Mouse (Mus musculus) small intestine, adult 2 months (tissue): Measurements from ENCODE around the gene Zdhhc4. TPM values are rescaled to one million over a fixed set of nuclear protein-coding genes. Genes with fewer than 3 reads are reported as not detected.

ENCODE experiments used
- H3K27ac ChIP-seq: fragments of 200-500 bp; 2 replicates; pipeline ENCODE4 v1.5.1; 2012; ENCODE audit warnings: low read depth, low read length, control low read depth, inconsistent platforms; ENCODE audit not compliant: insufficient read depth
- H3K27me3 ChIP-seq: fragments of 200-500 bp; 2 replicates; pipeline ENCODE4 v1.6.1; 2012; ENCODE audit warnings: mild to moderate bottlenecking, moderate library complexity, low read length, inconsistent platforms; ENCODE audit not compliant: control insufficient read depth, insufficient read depth
- H3K36me3 ChIP-seq: fragments of 200-500 bp; 2 replicates; pipeline ENCODE4 v1.6.1; 2012; ENCODE audit warnings: mild to moderate bottlenecking, low read length, control low read depth, inconsistent platforms; ENCODE audit not compliant: control insufficient read depth, insufficient read depth
- H3K4me1 ChIP-seq: fragments of 200-500 bp; 2 replicates; pipeline ENCODE4 v1.6.1; 2012; ENCODE audit warnings: low read length, inconsistent platforms, mixed read lengths; ENCODE audit not compliant: control insufficient read depth, insufficient read depth, insufficient read length
- H3K4me3 ChIP-seq: fragments of 200-500 bp; 2 replicates; pipeline ENCODE4 v1.5.1; 2012; ENCODE audit warnings: low read depth, mild to moderate bottlenecking, control low read depth, inconsistent platforms, low read length, moderate library complexity
- CTCF ChIP-seq: fragments of 200-500 bp; IDR thresholded peaks from 2 replicates; pipeline ENCODE4 v1.5.1; 2012; ENCODE audit warnings: low read depth, mild to moderate bottlenecking, control low read depth, inconsistent platforms, low read length, moderate library complexity, mixed read lengths; ENCODE audit not compliant: insufficient replicate concordance, insufficient read length; ENCODE audit errors: extremely low read depth
- POLR2A ChIP-seq: fragments of 200-500 bp; IDR thresholded peaks from 2 replicates; pipeline ENCODE4 v1.6.1; 2012; ENCODE audit warnings: low read depth, mild to moderate bottlenecking, control low read depth, inconsistent platforms, low read length, moderate library complexity
- WGBS: fragments of 180-500 bp; shearing (Covaris S2); methylation state at CpG from one replicate; pipeline ENCODE4 v1.1.7; 2018; 5-methylcytosine and 5-hydroxymethylcytosine counted together
- polyA plus RNA-seq: library from polyadenylated mRNA; depleted of rRNA; stranded (reverse); fragments of >200 nt; gene quantifications from 2 replicates; pipeline ENCODE4 v1.2.3, GENCODE M21; 2012; rRNA removed

Zdhhc4 gene
- polyA plus RNA-seq, result 24.4 and 44.6 TPM in 2 replicates

GRCm38 (mm10) chr5:143328690-143329495, at the start of gene Zdhhc4:
Gene Zdhhc4 (minus strand): TSS chr5:143329256.
- Histone ChIP-seq H3K27ac (peak within 1 kb of the TSS; percentile 17), H3K36me3 (peaks cover 24% of the 10 kb centered on the region), H3K4me3 (peak within 1 kb of the TSS; percentile 76), H3K4me1 (peaks cover 2% of the 10 kb centered on the region; the same call in 1 of the 2 replicates), H3K27me3 (no peaks in the 10 kb centered on the region)
- no peak for TF ChIP-seq CTCF
- TF ChIP-seq POLR2A, result peak; percentile 63; the same call in 1 of the 2 replicates
- under 1% methylated on average over 57 of the region's 57 CpGs for WGBS

GRCm38 (mm10) chr5:143376156-143376555, 47.1 kb upstream of the Zdhhc4 start:
- Histone ChIP-seq H3K4me3 (no peak overlapping the region), H3K27me3 (peaks cover 7% of the 10 kb centered on the region; the same call in 1 of the 2 replicates), H3K4me1 (no peaks in the 10 kb centered on the region; the same call in 1 of the 2 replicates), H3K36me3 (no peaks in the 10 kb centered on the region), H3K27ac (no peak overlapping the region)
- TF ChIP-seq CTCF (peak; percentile 28; the same call in 1 of the 2 replicates), POLR2A (no peak)
- 84% methylated on average over 4 of the region's 4 CpGs for WGBS

GRCm38 (mm10) chr5:143375242-143375641, 46.2 kb upstream of the Zdhhc4 start:
- Histone ChIP-seq H3K27me3 (peaks cover 11% of the 10 kb centered on the region; the same call in 1 of the 2 replicates), H3K36me3 (no peaks in the 10 kb centered on the region), H3K4me3 (peak overlapping the region; percentile 40), H3K27ac (no peak overlapping the region), H3K4me1 (no peaks in the 10 kb centered on the region; the same call in 1 of the 2 replicates)
- TF ChIP-seq CTCF (peak; percentile 85), POLR2A (no peak)
- WGBS, result 5% methylated on average over 21 of the region's 21 CpGs

GRCm38 (mm10) chr5:143372818-143373217, 43.8 kb upstream of the Zdhhc4 start:
- Histone ChIP-seq H3K4me3 (peak overlapping the region; percentile 43), H3K36me3 (no peaks in the 10 kb centered on the region), H3K27me3 (peaks cover 26% of the 10 kb centered on the region), H3K4me1 (no peaks in the 10 kb centered on the region; the same call in 1 of the 2 replicates), H3K27ac (no peak overlapping the region)
- WGBS, result 2% methylated on average over 35 of the region's 35 CpGs
- TF ChIP-seq CTCF (no peak; the same call in 1 of the 2 replicates), POLR2A (no peak)

- H3K27me3 ChIP-seq, result peaks cover 27% of the 10 kb centered on the region
- 57% methylated on average over 4 of the region's 4 CpGs for WGBS
These were observed 42.1 kb upstream of the Zdhhc4 start for GRCm38 (mm10) chr5:143371146-143371510.

GRCm38 (mm10) chr5:143370416-143371145, 41.5 kb upstream of the Zdhhc4 start:
- H3K4me3 ChIP-seq, result no peak overlapping the region
- TF ChIP-seq POLR2A, result no peak
- TF ChIP-seq CTCF, result no peak
- no peak overlapping the region for H3K27ac ChIP-seq
- WGBS, result 35% methylated on average over 17 of the region's 17 CpGs
- no peaks in the 10 kb centered on the region for H3K36me3 ChIP-seq
- no peaks in the 10 kb centered on the region; the same call in 1 of the 2 replicates for H3K4me1 ChIP-seq
- peaks cover 32% of the 10 kb centered on the region for H3K27me3 ChIP-seq

More at GRCm38 (mm10) chr5:143371146-143371510, 42.1 kb upstream of the Zdhhc4 start:
- Histone ChIP-seq H3K4me1 (no peaks in the 10 kb centered on the region; the same call in 1 of the 2 replicates), H3K36me3 (no peaks in the 10 kb centered on the region), H3K27ac (no peak overlapping the region), H3K4me3 (no peak overlapping the region)
- no peak for TF ChIP-seq CTCF
